Mouse (Mus musculus) cortical plate, adult 2 months (tissue): ENCODE results near the gene Sptb. TPM values are rescaled to one million over a fixed set of nuclear protein-coding genes. Genes with fewer than 3 reads are reported as not detected.

Experiments
- H3K27ac ChIP-seq: fragments of 200-500 bp; 2 replicates; pipeline ENCODE4 v1.5.1; 2012; ENCODE audit warnings: low read length, control low read depth, inconsistent platforms; ENCODE audit not compliant: insufficient read depth
- H3K4me1 ChIP-seq: fragments of 200-500 bp; 2 replicates; pipeline ENCODE4 v1.6.1; 2011; ENCODE audit warnings: low read length; ENCODE audit not compliant: control insufficient read depth, insufficient read depth
- H3K4me3 ChIP-seq: fragments of 200-500 bp; 2 replicates; pipeline ENCODE4 v1.5.1; 2011; ENCODE audit warnings: mild to moderate bottlenecking, low read length, control low read depth; ENCODE audit not compliant: insufficient read depth
- CTCF ChIP-seq: fragments of 200-500 bp; IDR thresholded peaks from 2 replicates; pipeline ENCODE4 v1.5.1; 2011; ENCODE audit warnings: mild to moderate bottlenecking, control low read depth, low read length; ENCODE audit not compliant: insufficient read depth; ENCODE audit errors: extremely low read depth
- POLR2A ChIP-seq: fragments of 200-500 bp; IDR thresholded peaks from 2 replicates; pipeline ENCODE4 v1.6.1; 2011; ENCODE audit warnings: mild to moderate bottlenecking, low read length, control low read depth; ENCODE audit not compliant: insufficient read depth; ENCODE audit errors: extremely low read depth
- polyA plus RNA-seq: library from polyadenylated mRNA; depleted of rRNA; stranded (reverse); fragments of >200 nt; gene quantifications from 2 replicates; pipeline ENCODE4 v1.2.3, GENCODE M21; 2012

Gene Sptb
- polyA plus RNA-seq, 1 experiment, result 44.6 TPM

DNA sequence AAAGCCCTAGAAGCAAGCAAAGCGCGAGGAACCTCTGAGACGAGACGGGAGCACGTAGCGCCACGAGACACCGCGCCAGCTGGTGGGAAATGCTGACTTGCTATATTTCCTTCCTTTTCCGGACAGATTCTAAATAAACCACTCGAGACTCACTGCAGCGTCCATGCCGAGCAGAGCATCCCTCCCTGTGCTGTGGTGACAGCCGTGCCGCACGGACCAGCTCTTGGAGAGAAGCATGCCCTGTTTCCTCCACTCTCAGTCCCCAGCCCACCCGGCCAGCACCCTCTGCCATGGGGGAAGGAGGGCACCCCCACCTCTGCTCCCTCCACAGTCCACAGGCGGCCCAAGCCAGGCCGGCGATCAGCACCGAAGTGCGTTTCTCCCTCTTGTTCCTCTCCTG lies 33.9 kb downstream of the Sptb start:
- no peak overlapping the region for H3K4me3 ChIP-seq
- H3K4me1 ChIP-seq, result no peaks in the 10 kb centered on the region
- no peak for TF ChIP-seq CTCF
- TF ChIP-seq POLR2A, result no peak
- H3K27ac ChIP-seq, result no peak overlapping the region

DNA sequence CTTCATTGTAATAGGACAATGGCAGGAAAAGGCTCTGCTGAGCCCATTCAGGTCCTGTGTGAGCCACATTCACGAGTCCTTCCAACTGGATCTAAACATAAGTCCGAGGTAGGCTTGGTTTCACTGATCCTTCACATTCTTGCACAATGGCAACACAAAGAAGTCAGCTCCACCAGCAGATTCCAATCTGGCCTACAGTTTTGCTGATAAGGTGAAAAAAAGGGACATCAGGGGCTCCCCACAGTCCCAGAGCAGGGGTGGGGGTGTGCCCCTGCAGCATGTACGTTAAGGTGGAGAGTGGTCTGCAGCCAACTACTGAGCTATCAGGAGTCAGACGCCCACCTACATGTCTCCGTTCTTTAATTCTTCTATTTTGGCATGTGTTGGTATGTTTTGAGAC lies 35.0 kb downstream of the Sptb start:
- H3K4me3 ChIP-seq, result no peak overlapping the region
- TF ChIP-seq POLR2A (no peak), CTCF (no peak)
- no peaks in the 10 kb centered on the region for H3K4me1 ChIP-seq
- no peak overlapping the region for H3K27ac ChIP-seq

DNA sequence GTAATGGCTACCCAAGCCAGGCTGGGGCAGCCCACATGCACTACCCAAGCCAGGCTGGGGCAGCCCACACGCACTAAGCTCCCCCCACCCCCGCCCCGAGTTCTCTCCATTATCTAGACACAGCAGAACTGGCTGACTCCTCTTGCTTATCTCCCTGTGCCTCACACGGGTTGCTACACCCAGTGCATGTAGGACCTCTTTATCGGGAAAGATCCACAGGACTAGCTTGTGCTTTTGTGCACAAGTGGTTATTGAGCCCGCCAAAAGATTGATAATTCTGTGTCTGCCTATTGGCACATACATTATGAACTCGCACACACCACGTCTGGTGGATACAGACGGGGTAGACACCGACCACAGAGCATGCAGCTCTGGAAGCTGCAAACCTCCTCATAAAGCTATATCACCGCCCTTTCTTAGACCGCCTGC lies 36.5 kb downstream of the Sptb start:
- TF ChIP-seq CTCF, result no peak
- no peak for TF ChIP-seq POLR2A
- Histone ChIP-seq H3K4me1 (peaks cover 4% of the 10 kb centered on the region; the same call in 1 of the 2 replicates), H3K4me3 (no peak overlapping the region), H3K27ac (no peak overlapping the region)

DNA sequence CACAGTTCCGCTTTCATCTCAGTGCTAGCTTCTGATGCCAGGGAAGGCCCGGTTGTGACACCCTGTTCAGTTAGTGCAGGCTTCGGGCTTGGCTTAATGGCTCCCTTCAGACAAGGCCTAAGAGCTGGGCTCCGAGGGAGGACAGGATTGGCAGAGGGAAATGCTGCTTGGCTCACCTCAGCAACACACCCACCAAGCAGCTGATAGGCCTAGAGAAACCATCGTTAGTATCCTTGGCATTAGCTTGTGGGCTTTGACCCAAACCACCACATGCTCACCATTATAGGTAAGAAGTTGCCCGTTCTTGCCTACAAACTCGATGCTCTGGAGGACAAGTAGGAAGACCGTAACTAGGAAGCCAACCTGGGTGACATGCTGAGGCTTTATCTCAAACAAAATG lies 38.3 kb downstream of the Sptb start:
- Histone ChIP-seq H3K4me1 (peaks cover 4% of the 10 kb centered on the region; the same call in 1 of the 2 replicates), H3K4me3 (no peak overlapping the region), H3K27ac (no peak overlapping the region)
- TF ChIP-seq POLR2A, result no peak
- no peak for TF ChIP-seq CTCF

DNA sequence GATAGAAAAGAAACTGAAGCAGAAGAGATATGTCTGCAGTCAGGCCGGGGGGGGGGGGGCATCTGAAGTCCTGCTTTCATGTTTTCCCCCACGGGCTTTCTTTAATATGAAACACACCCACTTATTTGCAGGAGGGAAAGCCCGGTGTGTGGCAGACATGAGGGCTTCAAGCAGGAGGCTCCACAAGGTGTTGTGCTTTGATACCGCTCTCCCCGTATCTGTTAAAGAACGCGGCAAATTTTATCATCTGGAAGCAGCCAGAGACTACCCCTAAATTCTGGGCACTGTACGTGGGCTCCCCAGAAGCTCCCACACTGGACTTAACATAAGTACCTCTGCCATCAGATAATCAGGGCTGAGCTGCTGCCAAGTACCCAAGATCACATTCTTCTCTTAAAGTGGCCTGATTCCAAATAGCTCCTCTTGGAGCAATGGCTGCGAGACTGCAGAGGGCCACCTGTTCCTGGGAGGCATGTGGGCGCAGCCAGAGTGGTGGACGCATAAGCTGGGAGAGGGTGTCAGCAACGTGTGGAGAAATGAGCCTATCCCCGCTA lies 39.7 kb downstream of the Sptb start:
- no peak overlapping the region for H3K27ac ChIP-seq
- TF ChIP-seq POLR2A, result no peak
- peaks cover 4% of the 10 kb centered on the region; the same call in 1 of the 2 replicates for H3K4me1 ChIP-seq

DNA sequence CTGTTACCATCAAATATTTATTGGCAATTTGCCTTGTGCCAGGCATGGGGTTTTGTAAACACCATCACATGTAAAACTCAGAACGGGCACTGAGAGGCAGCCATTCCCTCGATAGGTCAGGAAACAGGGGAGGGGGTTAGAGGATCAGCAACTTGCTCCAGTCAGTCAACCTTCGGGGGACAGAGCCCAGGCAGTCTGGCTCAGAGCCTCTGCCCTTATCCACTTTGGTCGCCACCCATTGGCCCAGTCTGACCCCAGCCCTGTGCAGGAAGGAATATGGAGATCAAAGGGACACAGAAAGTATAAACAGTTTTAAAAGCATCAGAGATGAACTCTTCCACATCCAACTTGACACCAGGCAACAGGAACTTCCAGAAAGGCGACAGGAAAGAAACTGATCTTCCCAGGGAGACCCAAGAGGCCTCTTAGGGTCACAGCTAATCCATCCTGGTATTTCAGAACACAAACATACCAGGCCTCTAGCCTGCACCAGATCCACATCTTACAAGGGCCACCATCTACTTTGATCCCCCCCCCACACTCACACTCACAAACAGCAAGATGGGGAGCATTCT lies 40.3 kb downstream of the Sptb start:
- peaks cover 4% of the 10 kb centered on the region; the same call in 1 of the 2 replicates for H3K4me1 ChIP-seq
- no peak overlapping the region for H3K4me3 ChIP-seq
- TF ChIP-seq POLR2A (no peak), CTCF (no peak)
- H3K27ac ChIP-seq, result no peak overlapping the region

More for the DNA sequence above, 39.7 kb downstream of the Sptb start:
- no peak overlapping the region for H3K4me3 ChIP-seq

DNA sequence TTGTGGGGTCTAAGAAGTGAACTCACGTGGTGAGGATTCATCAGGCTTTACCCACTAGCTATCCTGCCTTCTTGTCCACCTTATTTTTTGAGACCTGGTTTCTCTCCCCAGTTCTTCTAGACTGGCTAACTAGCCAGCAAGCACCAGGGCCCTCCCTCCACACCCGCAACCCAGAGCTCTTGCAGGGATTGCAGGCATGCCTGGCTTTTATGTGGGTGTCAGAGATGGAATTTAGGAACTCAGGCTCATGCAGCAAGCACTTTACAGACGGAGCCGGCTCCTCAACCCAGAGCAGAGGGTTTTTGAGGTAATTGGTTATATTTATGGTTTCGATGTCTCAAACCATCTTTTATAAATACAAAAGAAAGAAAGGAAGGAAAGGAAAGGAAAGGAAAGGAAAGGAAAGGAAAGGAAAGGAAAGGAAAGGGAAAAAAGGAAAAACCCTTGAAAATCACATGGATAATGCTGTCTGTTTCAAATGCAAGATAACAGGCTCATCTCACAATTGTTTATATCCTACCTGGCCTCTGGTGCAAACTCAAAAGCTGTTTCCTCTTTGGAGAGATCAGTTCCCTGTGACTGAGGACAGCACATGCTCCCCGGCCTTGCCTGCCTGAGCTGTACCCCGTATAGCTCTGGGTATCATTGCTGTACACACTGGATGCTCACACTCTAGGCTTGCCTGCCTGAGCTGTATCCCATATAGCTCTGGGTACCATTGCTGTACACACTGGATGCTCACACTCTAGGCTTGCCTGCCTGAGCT lies 41.5 kb downstream of the Sptb start:
- H3K27ac ChIP-seq, result no peak overlapping the region
- TF ChIP-seq CTCF, result no peak
- TF ChIP-seq POLR2A, result no peak

DNA sequence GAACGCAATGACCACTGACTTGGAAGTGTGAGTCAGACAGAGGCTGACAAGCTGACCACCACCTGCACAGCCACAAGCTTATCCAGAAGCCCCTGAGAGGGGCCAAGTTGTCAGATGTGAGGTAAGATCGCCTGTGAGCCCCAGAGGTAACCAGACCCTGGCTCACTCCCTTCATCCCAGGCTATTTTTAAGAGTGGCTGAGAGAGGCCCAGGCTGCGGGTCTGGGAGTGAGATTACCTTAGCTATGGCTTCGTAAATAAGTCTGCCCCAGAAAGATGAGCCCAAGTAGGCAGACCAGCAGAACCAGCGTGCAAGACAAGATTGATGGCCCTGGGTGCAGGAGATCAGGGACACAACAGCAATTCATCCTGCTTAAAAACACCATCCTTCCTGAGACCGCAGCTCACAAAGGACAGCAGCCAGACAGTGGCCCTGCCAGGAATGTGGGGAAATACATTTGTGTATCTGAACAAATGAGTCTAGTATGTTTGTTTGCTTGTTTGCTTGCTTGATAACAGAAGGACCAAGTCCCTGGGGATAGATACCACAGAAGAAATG lies 58.5 kb downstream of the Sptb start:
- Histone ChIP-seq H3K27ac (no peak overlapping the region), H3K4me1 (no peaks in the 10 kb centered on the region), H3K4me3 (no peak overlapping the region)
- TF ChIP-seq CTCF (no peak), POLR2A (no peak)

More for the DNA sequence above, 41.5 kb downstream of the Sptb start:
- Histone ChIP-seq H3K4me1 (peaks cover 4% of the 10 kb centered on the region; the same call in 1 of the 2 replicates), H3K4me3 (no peak overlapping the region)

DNA sequence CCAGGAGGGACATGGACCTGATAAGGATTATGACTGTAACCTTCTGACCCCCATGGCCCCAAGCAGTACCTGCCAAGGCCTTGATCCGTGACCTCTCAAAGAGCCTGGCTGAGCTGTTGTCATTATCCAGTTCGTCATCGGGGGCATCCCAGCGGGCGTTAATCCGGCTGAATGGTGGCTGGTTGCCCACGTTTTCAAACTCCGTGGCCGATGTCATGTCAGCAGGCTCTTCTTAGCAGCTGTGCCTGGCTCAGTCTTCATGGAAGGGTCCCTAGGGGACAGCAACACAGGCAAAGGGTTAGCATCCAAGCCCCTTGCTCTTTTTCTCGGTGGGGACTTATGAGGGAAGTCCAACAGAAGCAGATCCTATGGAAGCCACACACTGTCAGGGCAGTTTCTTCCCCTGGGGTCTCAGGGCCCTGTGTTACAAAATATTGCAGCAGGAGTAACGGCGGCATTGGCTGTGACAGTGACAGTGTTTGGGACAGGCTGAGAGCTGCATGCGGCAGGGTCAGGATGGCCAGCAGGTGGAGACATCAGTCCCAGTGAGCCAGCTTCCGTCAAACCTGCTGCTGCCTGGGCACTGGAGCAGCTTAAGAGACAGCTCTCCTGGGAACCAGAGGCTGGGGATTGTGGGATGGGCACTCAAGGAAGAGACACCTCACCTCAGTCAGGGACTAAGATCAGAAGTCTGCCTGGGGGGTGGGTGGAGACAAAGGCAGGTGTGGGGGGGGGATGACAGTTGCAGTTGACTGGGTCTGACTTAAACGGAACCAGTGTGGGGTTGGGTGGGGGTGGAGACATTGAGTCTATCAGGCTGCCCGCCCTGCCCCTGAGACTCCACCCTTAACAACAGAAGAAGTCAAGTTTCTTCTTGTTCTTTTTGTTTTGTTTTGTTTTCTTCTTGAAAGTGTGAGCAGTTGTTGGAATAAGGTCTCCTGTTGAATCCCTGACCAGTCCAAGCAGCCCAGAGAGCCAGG lies 60.3 kb downstream of the Sptb start:
- H3K27ac ChIP-seq, result no peak overlapping the region
- H3K4me1 ChIP-seq, result no peaks in the 10 kb centered on the region
- H3K4me3 ChIP-seq, result no peak overlapping the region
- no peak for TF ChIP-seq POLR2A
- TF ChIP-seq CTCF, result peak; percentile 68
